Mouse (Mus musculus): Measurements from ENCODE around the gene Zscan12. TPM values are rescaled to one million over a fixed set of nuclear protein-coding genes. Genes with fewer than 3 reads are reported as not detected.
A peak's percentile ranks its signal among the peaks of the same experiment; 100 is the strongest.
"Not testable (repeated sequence)": the region's sequence is repeated elsewhere in the genome, so short reads cannot be mapped to it uniquely, and the experiment has no call there.

Zscan12 gene
- polyA plus RNA-seq, 2 experiments = 2.5 to 2.9 TPM

GRCm38 (mm10) chr13:21377773-21378172, 15.2 kb downstream of the Zscan12 start:
- no peaks in the 10 kb centered on the region for H3K4me1 ChIP-seq (replicated peaks; ENCODE audit: control insufficient read depth in 2 of 2, insufficient read depth in 2 of 2, low read length in 1 of 2)
- no peak for ATAC-seq (ENCODE audit: insufficient read depth)
- WGBS (ENCODE audit: insufficient replicate concordance) = 62% methylated on average over 2 of the region's 2 CpGs

GRCm38 (mm10) chr13:21395211-21395610, 32.6 kb downstream of the Zscan12 start:
- Histone ChIP-seq H3K4me2 (ENCODE audit: low read depth) (no peak overlapping the region), H3K9me3 (ENCODE audit: control insufficient read depth, low read length) (no peaks in the 10 kb centered on the region), H3K4me1 (replicated peaks; ENCODE audit: control insufficient read depth in 2 of 2, insufficient read depth in 2 of 2, low read length in 1 of 2) (no peaks in the 10 kb centered on the region), H3K36me3 (replicated peaks; ENCODE audit: control insufficient read depth, insufficient read depth, low read depth) (peaks cover 44% of the 10 kb centered on the region), H3K4me3 (ENCODE audit: insufficient read depth in 1 of 2, low read depth in 2 of 2, low read length in 2 of 2) (no peak overlapping the region), H3K9ac (replicated peaks) (no peak overlapping the region), H3K27ac (no peak overlapping the region), H3K27me3 (ENCODE audit: control insufficient read depth, insufficient read depth, low read length) (no peaks in the 10 kb centered on the region)
- TF ChIP-seq CTCF (IDR thresholded peaks at IDR 0.05; ENCODE audit: low read depth) = no peak
- no peak for TF ChIP-seq EP300 (IDR thresholded peaks at IDR 0.05; ENCODE audit: low read depth)
- no peak for DNase-seq (ENCODE audit: low read depth in 3 of 3, low spot score in 3 of 3)
- ATAC-seq (ENCODE audit: insufficient read depth) = no peak
- 87% methylated on average over 1 of the region's 1 CpGs for WGBS (ENCODE audit: insufficient replicate concordance)

More at GRCm38 (mm10) chr13:21377773-21378172, 15.2 kb downstream of the Zscan12 start:
- TF ChIP-seq CTCF (IDR thresholded peaks at IDR 0.05; ENCODE audit: low read depth) (no peak), EP300 (IDR thresholded peaks at IDR 0.05; ENCODE audit: low read depth) (no peak)
- Histone ChIP-seq H3K27ac (no peak overlapping the region), H3K9ac (replicated peaks) (no peak overlapping the region; the same call in 1 of the 2 replicates), H3K27me3 (ENCODE audit: control insufficient read depth, insufficient read depth, low read length) (no peaks in the 10 kb centered on the region), H3K4me2 (ENCODE audit: low read depth) (no peak overlapping the region), H3K9me3 (ENCODE audit: control insufficient read depth, low read length) (no peaks in the 10 kb centered on the region), H3K4me3 (ENCODE audit: insufficient read depth in 1 of 2, low read depth in 2 of 2, low read length in 2 of 2) (no peak overlapping the region), H3K36me3 (replicated peaks; ENCODE audit: control insufficient read depth, insufficient read depth, low read depth) (no peaks in the 10 kb centered on the region)
- no peak for DNase-seq (ENCODE audit: low read depth in 3 of 3, low spot score in 3 of 3)

GRCm38 (mm10) chr13:21395623-21396022, 33.0 kb downstream of the Zscan12 start:
- Histone ChIP-seq H3K36me3 (replicated peaks; ENCODE audit: control insufficient read depth, insufficient read depth, low read depth) (peaks cover 40% of the 10 kb centered on the region), H3K27ac (no peak overlapping the region), H3K27me3 (ENCODE audit: control insufficient read depth, insufficient read depth, low read length) (no peaks in the 10 kb centered on the region), H3K4me3 (ENCODE audit: insufficient read depth in 1 of 2, low read depth in 2 of 2, low read length in 2 of 2) (no peak overlapping the region), H3K9ac (replicated peaks) (no peak overlapping the region), H3K4me2 (ENCODE audit: low read depth) (no peak overlapping the region), H3K4me1 (replicated peaks; ENCODE audit: control insufficient read depth in 2 of 2, insufficient read depth in 2 of 2, low read length in 1 of 2) (no peaks in the 10 kb centered on the region), H3K9me3 (ENCODE audit: control insufficient read depth, low read length) (no peaks in the 10 kb centered on the region)
- WGBS (ENCODE audit: insufficient replicate concordance) = 88% methylated on average over 6 of the region's 6 CpGs
- DNase-seq (ENCODE audit: low read depth in 3 of 3, low spot score in 3 of 3) (no peak), ATAC-seq (ENCODE audit: insufficient read depth) (no peak)
- TF ChIP-seq CTCF (IDR thresholded peaks at IDR 0.05; ENCODE audit: low read depth) (no peak), EP300 (IDR thresholded peaks at IDR 0.05; ENCODE audit: low read depth) (no peak)

GRCm38 (mm10) chr13:21396048-21396447, 33.4 kb downstream of the Zscan12 start:
- H3K4me2 ChIP-seq (ENCODE audit: low read depth); H3K4me1 ChIP-seq (replicated peaks; ENCODE audit: control insufficient read depth in 2 of 2, insufficient read depth in 2 of 2, low read length in 1 of 2); H3K4me3 ChIP-seq (ENCODE audit: insufficient read depth in 1 of 2, low read depth in 2 of 2, low read length in 2 of 2); H3K27me3 ChIP-seq (ENCODE audit: control insufficient read depth, insufficient read depth, low read length); DNase-seq (ENCODE audit: low read depth in 3 of 3, low spot score in 3 of 3); H3K27ac ChIP-seq; H3K9me3 ChIP-seq (ENCODE audit: control insufficient read depth, low read length); H3K9ac ChIP-seq (replicated peaks): not testable (repeated sequence)
- WGBS (ENCODE audit: insufficient replicate concordance) = 90% methylated on average over 18 of the region's 18 CpGs
- 0 out of 2 replicates have a peak, but pooled peaks have one; percentile 18 for ATAC-seq (ENCODE audit: insufficient read depth)
- peaks cover 37% of the 10 kb centered on the region for H3K36me3 ChIP-seq (replicated peaks; ENCODE audit: control insufficient read depth, insufficient read depth, low read depth)

GRCm38 (mm10) chr13:21397486-21397885, 34.9 kb downstream of the Zscan12 start:
- no peak for ATAC-seq (ENCODE audit: insufficient read depth)
- Histone ChIP-seq H3K9me3 (ENCODE audit: control insufficient read depth, low read length) (no peaks in the 10 kb centered on the region), H3K4me1 (replicated peaks; ENCODE audit: control insufficient read depth in 2 of 2, insufficient read depth in 2 of 2, low read length in 1 of 2) (peaks cover 6% of the 10 kb centered on the region in 2 experiments; a peak in 3 of 4 replicates), H3K36me3 (replicated peaks; ENCODE audit: control insufficient read depth, insufficient read depth, low read depth) (peaks cover 25% of the 10 kb centered on the region), H3K27ac (no peak overlapping the region), H3K4me2 (ENCODE audit: low read depth) (no peak overlapping the region), H3K27me3 (ENCODE audit: control insufficient read depth, insufficient read depth, low read length) (no peaks in the 10 kb centered on the region), H3K4me3 (ENCODE audit: insufficient read depth in 1 of 2, low read depth in 2 of 2, low read length in 2 of 2) (no peak overlapping the region), H3K9ac (replicated peaks) (no peak overlapping the region)
- DNase-seq (ENCODE audit: low read depth in 3 of 3, low spot score in 3 of 3) = no peak
- no peak for TF ChIP-seq EP300 (IDR thresholded peaks at IDR 0.05; ENCODE audit: low read depth)
- no peak for TF ChIP-seq CTCF (IDR thresholded peaks at IDR 0.05; ENCODE audit: low read depth)
- 69% methylated on average over 2 of the region's 2 CpGs for WGBS (ENCODE audit: insufficient replicate concordance)

Measured in liver, embryonic 14.5 days (tissue).